Mouse (Mus musculus): ENCODE results near the gene Six1. TPM values are rescaled to one million over a fixed set of nuclear protein-coding genes. Genes with fewer than 3 reads are reported as not detected.
"Not testable (repeated sequence)": the region's sequence is repeated elsewhere in the genome, so short reads cannot be mapped to it uniquely, and the experiment has no call there.

Gene Six1
- total and polyA plus RNA-seq, 3 experiments = 0.90 to 1.4 (median 1.2) TPM

GRCm38 (mm10) chr12:73088911-73089310 is 35.2 kb upstream of the Six1 start:
- Histone ChIP-seq H3K27ac (no peak overlapping the region), H3K36me3 (ENCODE audit: control insufficient read depth, insufficient read depth, low read length) (no peaks in the 10 kb centered on the region; the same call in 1 of the 2 replicates), H3K79me2 (replicated peaks; ENCODE audit: control insufficient read depth, insufficient read depth, low read length) (no peaks in the 10 kb centered on the region), H3K27me3 (ENCODE audit: control insufficient read depth, insufficient read depth, low read length) (no peaks in the 10 kb centered on the region), H3K4me1 (ENCODE audit: control insufficient read depth, insufficient read depth, low read length) (no peaks in the 10 kb centered on the region; the same call in 1 of the 2 replicates), H3K4me3 (no peak overlapping the region), H3K9ac (ENCODE audit: low read depth, low read length) (no peak overlapping the region)
- 57% methylated on average over 5 of the region's 5 CpGs for WGBS
- intact Hi-C loops (cut with DNase I) = no loop called here
- no peak for DNase-seq
- TF ChIP-seq CTCF (IDR thresholded peaks at IDR 0.05) (no peak), POLR2A (IDR thresholded peaks at IDR 0.05; ENCODE audit: insufficient read depth, low read depth, low read length) (no peak), EP300 (IDR thresholded peaks at IDR 0.05; ENCODE audit: insufficient read depth, low read depth, low read length) (no peak)

GRCm38 (mm10) chr12:73088500-73088899 is 34.8 kb upstream of the Six1 start:
- no peaks in the 10 kb centered on the region for H3K27me3 ChIP-seq (ENCODE audit: control insufficient read depth, insufficient read depth, low read length)
- no peak overlapping the region for H3K9ac ChIP-seq (ENCODE audit: low read depth, low read length)
- H3K4me3 ChIP-seq = no peak overlapping the region
- H3K79me2 ChIP-seq (replicated peaks; ENCODE audit: control insufficient read depth, insufficient read depth, low read length) = no peaks in the 10 kb centered on the region
- intact Hi-C loops (cut with DNase I) = no loop called here
- H3K36me3 ChIP-seq (ENCODE audit: control insufficient read depth, insufficient read depth, low read length) = no peaks in the 10 kb centered on the region; the same call in 1 of the 2 replicates
- TF ChIP-seq CTCF (IDR thresholded peaks at IDR 0.05) = no peak
- no peak for TF ChIP-seq EP300 (IDR thresholded peaks at IDR 0.05; ENCODE audit: insufficient read depth, low read depth, low read length)
- TF ChIP-seq POLR2A (IDR thresholded peaks at IDR 0.05; ENCODE audit: insufficient read depth, low read depth, low read length) = no peak
- WGBS = 52% methylated on average over 5 of the region's 5 CpGs
- no peak overlapping the region for H3K27ac ChIP-seq
- H3K4me1 ChIP-seq (ENCODE audit: control insufficient read depth, insufficient read depth, low read length) = no peaks in the 10 kb centered on the region
- no peak for DNase-seq

- intact Hi-C loops (cut with DNase I) = no loop called here
- H3K4me3 ChIP-seq = no peak overlapping the region
- TF ChIP-seq CTCF (IDR thresholded peaks at IDR 0.05) (no peak), POLR2A (IDR thresholded peaks at IDR 0.05; ENCODE audit: insufficient read depth, low read depth, low read length) (no peak), EP300 (IDR thresholded peaks at IDR 0.05; ENCODE audit: insufficient read depth, low read depth, low read length) (no peak)
- DNase-seq = no peak
- WGBS = 93% methylated on average over 7 of the region's 7 CpGs
- no peaks in the 10 kb centered on the region for H3K27me3 ChIP-seq (ENCODE audit: control insufficient read depth, insufficient read depth, low read length)
- no peak overlapping the region for H3K9ac ChIP-seq (ENCODE audit: low read depth, low read length)
- H3K79me2 ChIP-seq (replicated peaks; ENCODE audit: control insufficient read depth, insufficient read depth, low read length) = no peaks in the 10 kb centered on the region
- no peaks in the 10 kb centered on the region for H3K4me1 ChIP-seq (ENCODE audit: control insufficient read depth, insufficient read depth, low read length)
- no peaks in the 10 kb centered on the region for H3K36me3 ChIP-seq (ENCODE audit: control insufficient read depth, insufficient read depth, low read length)
- no peak overlapping the region for H3K27ac ChIP-seq
Observed at GRCm38 (mm10) chr12:73087086-73087485, 33.4 kb upstream of the Six1 start.

GRCm38 (mm10) chr12:73085739-73086630 is 32.3 kb upstream of the Six1 start:
- no peaks in the 10 kb centered on the region for H3K27me3 ChIP-seq (ENCODE audit: control insufficient read depth, insufficient read depth, low read length)
- WGBS = 40% methylated on average over 11 of the region's 11 CpGs
- H3K4me3 ChIP-seq = no peak overlapping the region
- no peaks in the 10 kb centered on the region for H3K4me1 ChIP-seq (ENCODE audit: control insufficient read depth, insufficient read depth, low read length)
- no peak for TF ChIP-seq POLR2A (IDR thresholded peaks at IDR 0.05; ENCODE audit: insufficient read depth, low read depth, low read length)
- TF ChIP-seq EP300 (IDR thresholded peaks at IDR 0.05; ENCODE audit: insufficient read depth, low read depth, low read length) = no peak
- no peak for TF ChIP-seq CTCF (IDR thresholded peaks at IDR 0.05)
- no peaks in the 10 kb centered on the region for H3K36me3 ChIP-seq (ENCODE audit: control insufficient read depth, insufficient read depth, low read length)
- no peak for DNase-seq
- intact Hi-C loops (cut with DNase I) = no loop called here
- no peak overlapping the region for H3K9ac ChIP-seq (ENCODE audit: low read depth, low read length)
- H3K79me2 ChIP-seq (replicated peaks; ENCODE audit: control insufficient read depth, insufficient read depth, low read length) = no peaks in the 10 kb centered on the region
- no peak overlapping the region for H3K27ac ChIP-seq

- no peaks in the 10 kb centered on the region for H3K4me1 ChIP-seq (ENCODE audit: control insufficient read depth, insufficient read depth, low read length)
- intact Hi-C loops (cut with DNase I) = no loop called here
- no peak for DNase-seq
- no peak overlapping the region for H3K9ac ChIP-seq (ENCODE audit: low read depth, low read length)
- no peaks in the 10 kb centered on the region for H3K27me3 ChIP-seq (ENCODE audit: control insufficient read depth, insufficient read depth, low read length)
- TF ChIP-seq EP300 (IDR thresholded peaks at IDR 0.05; ENCODE audit: insufficient read depth, low read depth, low read length) (no peak), CTCF (IDR thresholded peaks at IDR 0.05) (no peak), POLR2A (IDR thresholded peaks at IDR 0.05; ENCODE audit: insufficient read depth, low read depth, low read length) (no peak)
- no peaks in the 10 kb centered on the region for H3K79me2 ChIP-seq (replicated peaks; ENCODE audit: control insufficient read depth, insufficient read depth, low read length)
- H3K36me3 ChIP-seq (ENCODE audit: control insufficient read depth, insufficient read depth, low read length) = no peaks in the 10 kb centered on the region
- 55% methylated on average over 4 of the region's 4 CpGs for WGBS
- no peak overlapping the region for H3K27ac ChIP-seq
- H3K4me3 ChIP-seq = no peak overlapping the region
Observed at GRCm38 (mm10) chr12:73083773-73084172, 30.1 kb upstream of the Six1 start.

GRCm38 (mm10) chr12:73081828-73082227 is 28.1 kb upstream of the Six1 start:
- H3K27me3 ChIP-seq (ENCODE audit: control insufficient read depth, insufficient read depth, low read length); H3K4me1 ChIP-seq (ENCODE audit: control insufficient read depth, insufficient read depth, low read length); H3K9ac ChIP-seq (ENCODE audit: low read depth, low read length); DNase-seq; H3K79me2 ChIP-seq (replicated peaks; ENCODE audit: control insufficient read depth, insufficient read depth, low read length); H3K36me3 ChIP-seq (ENCODE audit: control insufficient read depth, insufficient read depth, low read length); intact Hi-C loops (cut with DNase I); H3K4me3 ChIP-seq; H3K27ac ChIP-seq: not testable (repeated sequence)
- 89% methylated on average over 4 of the region's 4 CpGs for WGBS
